Mouse (Mus musculus): ENCODE measurements around the gene 3110082I17Rik. TPM values are rescaled to one million over a fixed set of nuclear protein-coding genes. Genes with fewer than 3 reads are reported as not detected.
A peak's percentile ranks its signal among the peaks of the same experiment; 100 is the strongest.

3110082I17Rik gene
- total RNA-seq (2015; ENCODE audit: low replicate concordance) (1.3 and 8.6 TPM in 2 replicates), total RNA-seq (2017; ENCODE audit: low replicate concordance) (2.8 and 4.0 TPM in 2 replicates)

GRCm38 (mm10) chr5:139460384-139461067 lies at the start of gene 3110082I17Rik:
Gene 3110082I17Rik (minus strand): TSS chr5:139460527.
- ATAC-seq (replicated peaks; ENCODE audit: low FRiP score, poor library complexity, severe bottlenecking), result peak; percentile 96

- ATAC-seq (replicated peaks; ENCODE audit: low FRiP score, poor library complexity, severe bottlenecking), result no peak
Observed at GRCm38 (mm10) chr5:139506207-139506606, 45.9 kb upstream of the 3110082I17Rik start.

GRCm38 (mm10) chr5:139505073-139505606 lies 44.8 kb upstream of the 3110082I17Rik start:
- ATAC-seq (replicated peaks; ENCODE audit: low FRiP score, poor library complexity, severe bottlenecking), result peak; percentile 81

GRCm38 (mm10) chr5:139502281-139502680 lies 42.0 kb upstream of the 3110082I17Rik start:
- no peak for ATAC-seq (replicated peaks; ENCODE audit: low FRiP score, poor library complexity, severe bottlenecking)

- no peak for ATAC-seq (replicated peaks; ENCODE audit: low FRiP score, poor library complexity, severe bottlenecking)
Observed at GRCm38 (mm10) chr5:139498791-139499190, 38.5 kb upstream of the 3110082I17Rik start.

- ATAC-seq (replicated peaks; ENCODE audit: low FRiP score, poor library complexity, severe bottlenecking), result no peak
Observed at GRCm38 (mm10) chr5:139496939-139497338, 36.6 kb upstream of the 3110082I17Rik start.

DNA sequence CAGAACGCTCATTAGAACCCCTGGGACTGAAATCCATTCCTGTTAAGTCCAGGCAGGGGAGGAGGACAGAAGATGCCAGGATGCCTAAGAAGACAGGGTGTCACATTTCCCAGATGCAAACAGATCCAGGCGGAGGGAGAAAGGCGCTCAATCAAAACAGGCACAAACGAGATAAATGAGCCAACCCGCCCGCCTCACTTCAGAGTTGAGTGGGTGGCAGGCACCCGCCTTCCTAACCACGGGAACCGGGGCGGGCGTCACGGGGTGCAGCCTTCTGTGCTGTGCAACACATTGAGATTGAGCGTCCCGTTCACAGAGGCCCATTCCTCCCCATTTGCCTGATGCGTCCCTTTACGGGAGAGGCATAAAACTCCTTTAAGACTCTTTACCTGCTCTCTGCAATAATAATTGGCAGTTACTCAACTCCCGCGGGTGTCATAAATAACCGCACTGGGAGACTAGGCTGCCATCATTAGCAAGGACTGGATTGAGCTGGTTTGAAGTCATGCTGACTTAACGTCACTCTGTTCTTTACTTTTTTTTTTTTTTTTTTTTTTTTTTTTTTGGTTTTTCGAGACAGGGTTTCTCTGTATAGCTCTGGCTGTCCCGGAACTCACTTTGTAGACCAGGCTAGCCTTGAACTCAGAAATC lies 34.8 kb upstream of the 3110082I17Rik start:
- no peak for ATAC-seq (replicated peaks; ENCODE audit: low FRiP score, poor library complexity, severe bottlenecking)

- no peak for ATAC-seq (replicated peaks; ENCODE audit: low FRiP score, poor library complexity, severe bottlenecking)
Observed at GRCm38 (mm10) chr5:139493690-139494089, 33.4 kb upstream of the 3110082I17Rik start.

GRCm38 (mm10) chr5:139491348-139491747 lies 31.0 kb upstream of the 3110082I17Rik start:
- ATAC-seq (replicated peaks; ENCODE audit: low FRiP score, poor library complexity, severe bottlenecking), result no peak

- ATAC-seq (replicated peaks; ENCODE audit: low FRiP score, poor library complexity, severe bottlenecking), result no peak
Observed at GRCm38 (mm10) chr5:139490131-139490530, 29.8 kb upstream of the 3110082I17Rik start.

DNA sequence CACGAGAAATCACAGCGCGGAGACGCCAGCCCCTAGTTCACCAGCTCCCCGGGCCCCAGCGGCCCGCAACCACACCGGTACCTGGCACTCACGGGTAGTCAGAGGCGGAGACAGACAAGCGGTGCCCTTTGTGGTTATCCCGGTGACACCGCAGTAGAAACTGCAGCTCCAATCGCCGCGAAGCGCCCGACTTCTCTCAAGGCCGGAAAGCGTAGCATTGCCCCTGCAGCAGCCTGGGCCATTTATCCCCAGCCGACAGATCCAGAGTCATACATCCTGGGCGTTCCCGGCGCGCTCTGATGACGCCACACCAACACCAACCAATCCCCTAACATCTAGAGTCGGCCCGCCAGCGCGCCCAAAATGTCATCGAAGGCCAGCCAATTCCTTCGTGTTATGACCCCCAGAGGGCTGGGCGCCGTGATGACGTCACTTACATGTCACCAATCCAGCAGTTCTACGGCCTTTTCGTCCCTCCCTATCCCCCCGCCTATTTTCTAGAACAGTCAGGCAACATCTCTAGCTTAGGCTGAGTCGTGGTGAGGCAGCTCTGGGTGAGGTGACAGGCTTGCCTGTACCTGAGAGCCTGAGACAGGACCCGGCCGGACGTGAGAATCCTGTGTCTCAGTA lies 24.0 kb upstream of the 3110082I17Rik start, which contains the start of gene Zfand2a:
Zfand2a (minus strand) TSS at position 365 of the 630 bp plus-strand sequence.
- peak; percentile 96 for ATAC-seq (replicated peaks; ENCODE audit: low FRiP score, poor library complexity, severe bottlenecking)

DNA sequence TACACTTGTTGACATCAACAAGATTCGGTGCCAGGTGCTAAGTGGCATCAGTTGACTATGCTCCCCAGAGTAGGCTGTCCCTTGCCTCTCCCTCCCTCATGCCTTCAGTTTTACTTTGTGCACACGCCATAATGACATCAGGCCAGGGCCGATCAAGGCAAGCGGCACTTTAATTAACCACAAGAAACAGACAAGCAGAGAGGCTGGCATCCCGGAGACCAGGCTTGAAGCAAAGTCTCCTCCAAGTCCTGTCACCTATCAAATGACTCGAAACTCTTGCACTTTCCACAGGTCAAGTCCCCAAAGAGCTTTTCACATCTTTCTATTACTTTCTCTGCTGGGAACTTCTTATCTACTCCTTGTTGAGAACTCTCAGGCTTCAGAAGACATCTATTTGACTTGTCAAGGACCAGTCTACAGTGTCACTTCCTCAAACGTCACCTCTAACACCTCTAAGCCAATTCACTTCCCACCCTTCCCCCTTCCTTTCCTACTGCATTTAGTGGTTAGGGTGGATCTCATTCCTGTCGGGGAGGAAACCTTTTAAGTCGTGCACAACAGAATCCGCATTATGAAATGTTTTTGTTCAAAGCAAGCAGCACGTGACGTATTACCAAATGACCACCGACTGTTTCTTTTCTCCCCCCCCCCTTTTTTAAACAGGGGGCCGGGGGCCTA lies 23.0 kb upstream of the 3110082I17Rik start:
- no peak for ATAC-seq (replicated peaks; ENCODE audit: low FRiP score, poor library complexity, severe bottlenecking)

- ATAC-seq (replicated peaks; ENCODE audit: low FRiP score, poor library complexity, severe bottlenecking), result no peak
Observed at GRCm38 (mm10) chr5:139480406-139480805, 20.1 kb upstream of the 3110082I17Rik start.

DNA sequence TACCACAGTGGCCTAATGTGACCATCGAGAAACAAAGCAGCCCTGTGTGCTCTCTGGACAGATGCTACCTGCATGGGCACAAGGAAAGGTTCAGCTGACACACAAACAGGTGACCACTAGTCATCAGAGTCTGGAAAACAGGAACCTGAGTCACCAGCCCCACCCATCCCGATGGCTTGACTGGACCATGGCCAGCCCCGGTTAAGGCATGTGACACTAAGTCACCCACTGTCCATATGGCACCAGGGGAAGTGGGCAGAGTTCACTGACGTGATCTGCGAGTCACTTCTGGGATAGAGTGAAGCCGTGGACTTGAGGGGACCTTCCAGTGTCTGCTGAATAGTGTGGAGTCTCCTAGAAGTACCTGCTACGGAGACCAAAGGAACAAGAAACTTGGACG lies 18.8 kb upstream of the 3110082I17Rik start:
- no peak for ATAC-seq (replicated peaks; ENCODE audit: low FRiP score, poor library complexity, severe bottlenecking)

GRCm38 (mm10) chr5:139474741-139475140 lies 14.4 kb upstream of the 3110082I17Rik start:
- ATAC-seq (replicated peaks; ENCODE audit: low FRiP score, poor library complexity, severe bottlenecking), result no peak

GRCm38 (mm10) chr5:139467998-139468397 lies 7.7 kb upstream of the 3110082I17Rik start:
- no peak for ATAC-seq (replicated peaks; ENCODE audit: low FRiP score, poor library complexity, severe bottlenecking)

GRCm38 (mm10) chr5:139466801-139467200 lies 6.5 kb upstream of the 3110082I17Rik start:
- ATAC-seq (replicated peaks; ENCODE audit: low FRiP score, poor library complexity, severe bottlenecking), result no peak

DNA sequence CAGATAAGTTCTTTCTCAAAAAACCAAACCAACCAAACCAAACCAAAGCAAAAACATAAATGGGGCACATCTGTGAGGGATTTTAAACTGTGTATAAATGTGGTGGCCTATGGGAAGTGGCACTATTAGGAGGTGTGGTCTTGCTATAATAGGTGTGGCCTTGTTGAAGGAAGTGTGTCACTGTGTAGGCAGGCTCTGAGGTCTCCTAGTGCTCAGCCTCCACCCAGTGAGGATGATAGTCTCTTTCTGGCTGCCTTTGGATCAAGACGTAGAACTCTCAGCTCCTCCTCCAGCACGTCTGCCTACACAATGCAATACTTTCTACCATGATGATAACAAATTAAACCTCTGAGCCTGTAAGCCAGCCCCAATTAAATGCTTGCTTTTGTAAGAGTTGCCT lies 6.0 kb upstream of the 3110082I17Rik start:
- ATAC-seq (replicated peaks; ENCODE audit: low FRiP score, poor library complexity, severe bottlenecking), result no peak

DNA sequence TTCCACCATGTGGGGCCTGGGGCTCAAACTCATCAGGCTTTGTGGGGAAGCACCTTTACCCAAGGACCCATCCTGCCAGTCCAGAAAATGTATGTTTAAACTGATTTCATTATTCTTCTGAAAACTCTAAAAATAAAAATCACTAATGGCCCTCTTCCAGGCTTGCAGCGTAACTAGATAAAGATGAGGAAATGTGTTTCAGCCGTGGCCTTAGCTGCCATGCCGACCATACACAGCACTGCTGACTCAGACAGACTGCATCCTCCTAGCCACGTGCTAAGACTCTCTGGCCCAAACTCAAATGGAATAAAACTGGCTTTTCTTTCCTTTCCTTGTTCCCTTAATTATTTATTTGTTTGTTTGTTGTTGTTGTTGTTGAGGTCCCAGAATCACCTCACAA lies 4.5 kb upstream of the 3110082I17Rik start:
- no peak for ATAC-seq (replicated peaks; ENCODE audit: low FRiP score, poor library complexity, severe bottlenecking)

GRCm38 (mm10) chr5:139459938-139460337 lies 389 bp downstream of the 3110082I17Rik start:
- no peak for ATAC-seq (replicated peaks; ENCODE audit: low FRiP score, poor library complexity, severe bottlenecking)
